Mouse (Mus musculus): ENCODE measurements at regions not wholly inside any gene's neighbourhood (a gene's known extent, or its start where the extent isn't known, plus 50 kb on each side); places are given as distances from the start of the nearest gene placed in this dataset.

DNA sequence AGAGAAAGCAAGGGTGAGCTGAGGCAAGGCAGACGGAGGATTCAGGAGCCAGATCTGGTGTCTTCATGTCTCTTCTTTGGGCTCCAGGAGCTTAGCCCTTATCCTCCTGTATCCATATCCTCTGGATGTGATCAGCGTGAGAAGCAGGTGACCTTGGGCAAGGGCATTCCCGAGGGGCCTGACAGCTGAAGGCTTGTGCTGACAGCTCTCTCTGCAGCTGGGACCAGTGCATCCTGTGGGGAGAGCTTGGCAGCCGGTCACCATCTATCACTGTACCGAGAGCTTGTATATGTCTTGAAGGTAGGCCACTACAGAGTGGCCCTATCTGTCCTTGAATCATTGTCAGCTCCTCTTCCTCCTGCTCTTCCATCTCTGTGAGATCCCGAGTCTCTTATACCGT is 158.5 kb upstream of the Cdh13 start:
- H3K27ac ChIP-seq (ENCODE audit: low read length), result no peak overlapping the region

GRCm38 (mm10) chr8:118114253-118114652 is 169.3 kb upstream of the Cdh13 start:
- ATAC-seq (ENCODE audit: low FRiP score, low TSS enrichment), result no peak

More for the DNA sequence above, 158.5 kb upstream of the Cdh13 start:
- Histone ChIP-seq H3K27me3 (ENCODE audit: insufficient read depth, low read length) (no peaks in the 10 kb centered on the region), H3K4me3 (ENCODE audit: low read length) (no peak overlapping the region), H3K4me2 (replicated peaks; ENCODE audit: low read depth, low read length) (no peak overlapping the region), H3K9ac (replicated peaks; ENCODE audit: low read length) (no peak overlapping the region), H3K4me1 (ENCODE audit: insufficient read depth, low read length) (no peaks in the 10 kb centered on the region), H3K36me3 (ENCODE audit: insufficient read depth, low read length) (no peaks in the 10 kb centered on the region), H3K9me3 (ENCODE audit: low read length) (no peaks in the 10 kb centered on the region)
- ATAC-seq (ENCODE audit: low FRiP score, low TSS enrichment), result no peak; the same call in 1 of the 2 replicates
- WGBS, result 77% methylated on average over 7 of the region's 7 CpGs

DNA sequence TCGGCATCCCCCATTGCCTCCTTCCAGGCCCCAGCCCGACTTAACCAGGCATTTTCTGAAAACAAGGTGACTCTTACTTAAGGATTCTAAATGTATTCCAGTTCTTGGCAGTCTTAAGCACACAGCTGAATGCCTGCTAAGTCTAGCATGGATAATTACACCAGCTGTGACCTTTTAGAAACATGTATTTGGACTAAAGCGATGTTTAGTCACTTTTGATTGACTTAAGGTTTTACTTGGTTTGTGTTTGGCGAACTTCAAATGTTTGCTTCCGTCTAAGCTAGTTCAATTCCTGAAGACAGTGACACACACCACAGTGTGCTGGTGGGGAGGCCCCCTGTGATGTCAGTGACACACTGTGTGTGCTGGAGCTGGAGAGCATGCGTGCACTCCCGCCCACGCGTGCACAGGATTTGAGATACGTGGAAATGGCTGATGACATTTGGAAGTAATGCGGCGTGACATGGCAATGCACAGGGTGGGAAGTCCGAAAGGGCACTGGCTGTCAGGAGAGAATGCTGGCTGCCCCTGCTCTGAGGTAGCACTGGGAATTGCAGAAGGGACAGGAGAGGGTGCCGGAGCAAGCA is 179.0 kb upstream of the Cdh13 start:
- Histone ChIP-seq H3K4me3 (ENCODE audit: low read length) (no peak overlapping the region), H3K9ac (replicated peaks; ENCODE audit: low read length) (no peak overlapping the region), H3K9me3 (ENCODE audit: low read length) (no peaks in the 10 kb centered on the region), H3K4me2 (replicated peaks; ENCODE audit: low read depth, low read length) (no peak overlapping the region), H3K4me1 (ENCODE audit: insufficient read depth, low read length) (0 out of 2 replicates have a peak, but pooled peaks cover 6% of the 10 kb centered on the region), H3K27ac (ENCODE audit: low read length) (no peak overlapping the region), H3K27me3 (ENCODE audit: insufficient read depth, low read length) (peaks cover 6% of the 10 kb centered on the region), H3K36me3 (ENCODE audit: insufficient read depth, low read length) (no peaks in the 10 kb centered on the region)
- WGBS, result 45% methylated on average over 14 of the region's 14 CpGs
- ATAC-seq (ENCODE audit: low FRiP score, low TSS enrichment), result 0 out of 2 replicates have a peak, but pooled peaks have one; percentile 27

More at GRCm38 (mm10) chr8:118114253-118114652, 169.3 kb upstream of the Cdh13 start:
- no peak overlapping the region for H3K4me3 ChIP-seq (ENCODE audit: low read length)
- no peak overlapping the region for H3K27ac ChIP-seq (ENCODE audit: low read length)
- no peak overlapping the region for H3K9ac ChIP-seq (replicated peaks; ENCODE audit: low read length)
- H3K9me3 ChIP-seq (ENCODE audit: low read length), result no peaks in the 10 kb centered on the region
- no peak overlapping the region for H3K4me2 ChIP-seq (replicated peaks; ENCODE audit: low read depth, low read length)
- no peaks in the 10 kb centered on the region for H3K27me3 ChIP-seq (ENCODE audit: insufficient read depth, low read length)
- H3K36me3 ChIP-seq (ENCODE audit: insufficient read depth, low read length), result no peaks in the 10 kb centered on the region
- no peaks in the 10 kb centered on the region for H3K4me1 ChIP-seq (ENCODE audit: insufficient read depth, low read length)
- WGBS, result 75% methylated on average over 8 of the region's 8 CpGs

DNA sequence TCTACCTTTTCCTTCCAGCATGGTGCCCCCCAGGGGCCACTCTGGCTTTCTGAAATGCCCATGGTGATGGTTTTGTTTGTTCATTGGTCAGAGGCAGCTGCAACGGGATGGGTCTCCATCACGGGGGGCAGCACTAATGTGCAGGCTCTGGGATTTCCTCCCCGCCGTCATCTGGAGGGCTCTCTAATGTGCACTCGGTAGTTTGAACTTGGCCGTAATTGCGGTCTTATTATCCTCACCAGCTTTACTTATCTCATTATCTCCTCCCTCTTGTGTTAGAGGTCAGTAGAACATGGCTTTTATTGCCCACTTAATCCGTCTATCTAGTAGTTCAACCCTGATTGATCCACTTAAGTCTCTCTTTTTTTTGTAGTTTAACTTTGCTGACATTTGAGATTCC is 182.2 kb upstream of the Cdh13 start:
- no peaks in the 10 kb centered on the region for H3K9me3 ChIP-seq (ENCODE audit: low read length)
- WGBS, result 51% methylated on average over 8 of the region's 8 CpGs
- H3K9ac ChIP-seq (replicated peaks; ENCODE audit: low read length), result no peak overlapping the region
- H3K27me3 ChIP-seq (ENCODE audit: insufficient read depth, low read length), result peaks cover 6% of the 10 kb centered on the region
- H3K27ac ChIP-seq (ENCODE audit: low read length), result no peak overlapping the region
- no peak for ATAC-seq (ENCODE audit: low FRiP score, low TSS enrichment)
- H3K4me3 ChIP-seq (ENCODE audit: low read length), result no peak overlapping the region
- H3K36me3 ChIP-seq (ENCODE audit: insufficient read depth, low read length), result no peaks in the 10 kb centered on the region
- 0 out of 2 replicates have a peak, but pooled peaks cover 6% of the 10 kb centered on the region for H3K4me1 ChIP-seq (ENCODE audit: insufficient read depth, low read length)
- H3K4me2 ChIP-seq (replicated peaks; ENCODE audit: low read depth, low read length), result no peak overlapping the region

GRCm38 (mm10) chr8:118062736-118063135 is 220.8 kb upstream of the Cdh13 start:
- Histone ChIP-seq H3K4me3 (ENCODE audit: low read length) (no peak overlapping the region), H3K4me1 (ENCODE audit: insufficient read depth, low read length) (no peaks in the 10 kb centered on the region), H3K27me3 (ENCODE audit: insufficient read depth, low read length) (no peaks in the 10 kb centered on the region), H3K9ac (replicated peaks; ENCODE audit: low read length) (no peak overlapping the region), H3K9me3 (ENCODE audit: low read length) (no peaks in the 10 kb centered on the region), H3K36me3 (ENCODE audit: insufficient read depth, low read length) (no peaks in the 10 kb centered on the region), H3K4me2 (replicated peaks; ENCODE audit: low read depth, low read length) (no peak overlapping the region), H3K27ac (ENCODE audit: low read length) (no peak overlapping the region)
- ATAC-seq (ENCODE audit: low FRiP score, low TSS enrichment), result no peak
- WGBS, result 66% methylated on average over 5 of the region's 5 CpGs

DNA sequence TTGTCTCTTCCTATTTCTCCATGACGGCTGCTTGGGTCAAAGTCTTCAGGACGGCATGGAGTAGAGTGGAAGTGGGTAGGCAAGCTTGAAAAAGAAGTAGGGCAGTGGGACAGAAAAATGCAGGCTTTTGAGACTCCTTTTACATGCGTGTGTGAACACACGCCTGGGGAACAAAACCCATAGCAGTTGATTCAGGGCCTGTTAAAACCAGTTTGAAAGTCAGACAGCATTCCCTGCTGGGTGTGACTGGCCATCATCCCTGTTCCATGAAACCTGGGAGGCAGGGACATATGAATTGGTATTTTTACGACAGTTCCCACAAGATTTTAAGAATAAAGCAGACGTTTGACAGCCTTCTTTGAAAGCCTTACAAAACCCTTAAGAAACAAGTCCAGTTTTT is 226.8 kb upstream of the Cdh13 start:
- WGBS, result 87% methylated on average over 6 of the region's 6 CpGs
- H3K9ac ChIP-seq (replicated peaks; ENCODE audit: low read length), result no peak overlapping the region
- no peak overlapping the region for H3K27ac ChIP-seq (ENCODE audit: low read length)

GRCm38 (mm10) chr8:118055536-118055935 is 228.0 kb upstream of the Cdh13 start:
- 87% methylated on average over 5 of the region's 5 CpGs for WGBS
- Histone ChIP-seq H3K4me2 (replicated peaks; ENCODE audit: low read depth, low read length) (no peak overlapping the region), H3K27me3 (ENCODE audit: insufficient read depth, low read length) (no peaks in the 10 kb centered on the region), H3K27ac (ENCODE audit: low read length) (no peak overlapping the region), H3K9ac (replicated peaks; ENCODE audit: low read length) (no peak overlapping the region), H3K36me3 (ENCODE audit: insufficient read depth, low read length) (no peaks in the 10 kb centered on the region), H3K9me3 (ENCODE audit: low read length) (no peaks in the 10 kb centered on the region), H3K4me3 (ENCODE audit: low read length) (no peak overlapping the region), H3K4me1 (ENCODE audit: insufficient read depth, low read length) (no peaks in the 10 kb centered on the region)
- no peak for ATAC-seq (ENCODE audit: low FRiP score, low TSS enrichment)

More for the DNA sequence above, 226.8 kb upstream of the Cdh13 start:
- no peak for ATAC-seq (ENCODE audit: low FRiP score, low TSS enrichment)
- H3K9me3 ChIP-seq (ENCODE audit: low read length), result no peaks in the 10 kb centered on the region
- H3K4me3 ChIP-seq (ENCODE audit: low read length), result no peak overlapping the region
- no peaks in the 10 kb centered on the region for H3K27me3 ChIP-seq (ENCODE audit: insufficient read depth, low read length)
- H3K4me1 ChIP-seq (ENCODE audit: insufficient read depth, low read length), result no peaks in the 10 kb centered on the region
- no peaks in the 10 kb centered on the region for H3K36me3 ChIP-seq (ENCODE audit: insufficient read depth, low read length)
- no peak overlapping the region for H3K4me2 ChIP-seq (replicated peaks; ENCODE audit: low read depth, low read length)

DNA sequence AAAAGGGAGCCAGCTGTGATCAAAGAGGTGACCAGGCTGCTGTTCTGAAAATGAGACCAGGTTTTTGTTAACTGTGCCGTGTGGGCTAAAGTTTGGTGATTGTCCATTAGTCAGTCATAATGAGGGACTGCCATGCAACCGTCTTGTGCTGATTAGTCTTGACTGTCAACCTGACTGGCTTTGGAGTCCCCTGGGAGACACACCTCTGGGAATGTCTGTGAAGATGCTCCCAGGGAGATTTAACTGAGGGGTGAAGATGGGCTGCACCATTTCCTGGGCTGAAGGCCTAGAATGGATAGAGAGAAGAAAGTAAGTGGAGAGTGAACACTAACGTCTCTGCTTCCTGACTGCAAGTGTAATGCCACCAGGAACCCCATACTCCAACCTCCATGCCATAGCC is 233.1 kb upstream of the Cdh13 start:
- Histone ChIP-seq H3K9ac (replicated peaks; ENCODE audit: low read length) (no peak overlapping the region), H3K4me1 (ENCODE audit: insufficient read depth, low read length) (no peaks in the 10 kb centered on the region), H3K9me3 (ENCODE audit: low read length) (no peaks in the 10 kb centered on the region), H3K27ac (ENCODE audit: low read length) (no peak overlapping the region), H3K4me2 (replicated peaks; ENCODE audit: low read depth, low read length) (no peak overlapping the region), H3K4me3 (ENCODE audit: low read length) (no peak overlapping the region), H3K27me3 (ENCODE audit: insufficient read depth, low read length) (no peaks in the 10 kb centered on the region), H3K36me3 (ENCODE audit: insufficient read depth, low read length) (no peaks in the 10 kb centered on the region)
- WGBS, result 85% methylated on average over 3 of the region's 3 CpGs
- no peak for ATAC-seq (ENCODE audit: low FRiP score, low TSS enrichment)

DNA sequence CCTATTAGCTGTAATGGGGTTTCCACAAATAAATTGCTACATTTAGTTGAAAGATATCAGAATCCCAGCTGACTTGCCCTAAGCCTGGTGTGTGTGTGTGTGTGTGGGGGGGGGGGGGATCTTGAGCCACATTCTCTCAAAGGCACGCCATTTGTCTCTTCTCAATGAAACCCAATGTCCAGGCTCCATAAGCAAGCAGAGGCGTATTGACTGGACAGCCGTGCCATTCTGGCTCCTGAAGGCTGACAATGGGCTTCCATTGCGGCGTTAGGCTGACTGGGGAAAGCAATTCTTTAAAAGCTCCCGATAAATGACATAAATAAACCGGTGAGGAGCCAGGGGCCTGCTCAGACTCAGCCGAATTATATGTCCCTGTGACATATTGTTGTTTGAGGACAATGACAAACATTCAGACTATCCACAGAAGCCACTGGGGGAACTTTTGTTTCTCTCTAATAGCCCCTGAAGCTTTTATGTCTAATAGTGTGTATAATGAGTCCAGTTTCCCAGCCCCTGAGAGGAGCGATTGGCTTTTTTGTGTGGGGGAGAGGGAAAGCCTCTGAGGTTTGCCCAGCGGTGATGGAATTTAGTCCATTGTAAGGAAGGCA is 240.6 kb upstream of the Mphosph6 start:
- no peaks in the 10 kb centered on the region for H3K4me1 ChIP-seq (ENCODE audit: insufficient read depth, low read length)
- no peak overlapping the region for H3K9ac ChIP-seq (replicated peaks; ENCODE audit: low read length)
- H3K27ac ChIP-seq (ENCODE audit: low read length), result no peak overlapping the region
- H3K4me2 ChIP-seq (replicated peaks; ENCODE audit: low read depth, low read length), result no peak overlapping the region
- H3K27me3 ChIP-seq (ENCODE audit: insufficient read depth, low read length), result no peaks in the 10 kb centered on the region
- no peak for ATAC-seq (ENCODE audit: low FRiP score, low TSS enrichment)
- no peak overlapping the region for H3K4me3 ChIP-seq (ENCODE audit: low read length)
- no peaks in the 10 kb centered on the region for H3K36me3 ChIP-seq (ENCODE audit: insufficient read depth, low read length)
- H3K9me3 ChIP-seq (ENCODE audit: low read length), result no peaks in the 10 kb centered on the region
- WGBS, result 66% methylated on average over 10 of the region's 10 CpGs

DNA sequence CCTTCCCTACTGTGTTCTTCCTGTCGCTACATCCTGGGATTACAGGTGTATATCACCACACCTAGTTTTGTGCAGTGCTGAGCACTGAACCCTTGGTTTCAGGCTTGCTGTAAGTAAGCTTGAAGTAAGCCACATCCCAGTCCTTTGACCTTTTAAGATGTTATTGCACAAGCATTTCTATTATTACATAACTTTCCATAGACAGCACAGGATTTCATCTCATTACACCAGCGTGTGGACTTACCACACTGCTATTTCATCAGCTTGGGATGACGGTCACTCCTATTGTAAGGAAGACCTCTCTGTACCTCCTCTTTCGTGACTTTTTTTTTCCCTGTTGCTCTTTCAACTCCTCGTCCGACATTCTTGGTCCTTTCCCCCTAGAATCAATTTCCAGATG is 239.5 kb upstream of the Mphosph6 start:
- H3K9ac ChIP-seq (replicated peaks; ENCODE audit: low read length), result no peak overlapping the region
- no peak for ATAC-seq (ENCODE audit: low FRiP score, low TSS enrichment)

More for the DNA sequence above, 239.5 kb upstream of the Mphosph6 start:
- Histone ChIP-seq H3K4me1 (ENCODE audit: insufficient read depth, low read length) (no peaks in the 10 kb centered on the region), H3K4me2 (replicated peaks; ENCODE audit: low read depth, low read length) (no peak overlapping the region), H3K27me3 (ENCODE audit: insufficient read depth, low read length) (no peaks in the 10 kb centered on the region), H3K36me3 (ENCODE audit: insufficient read depth, low read length) (no peaks in the 10 kb centered on the region), H3K27ac (ENCODE audit: low read length) (no peak overlapping the region), H3K4me3 (ENCODE audit: low read length) (no peak overlapping the region), H3K9me3 (ENCODE audit: low read length) (no peaks in the 10 kb centered on the region)
- WGBS, result 50% methylated on average over 6 of the region's 6 CpGs
